In genomic region chr2:59178191-59178590, GRCm38 (mm10) we compare ENCODE assay signal across 11 mouse cellular contexts. TPM values are rescaled to one million over a fixed set of nuclear protein-coding genes. Genes with fewer than 3 reads are reported as not detected.
DNase-seq lines count a peak whose midpoint lies in the region; ATAC-seq lines count a peak whose summit lies in the region.
"Had no signal": no experiment of that assay in that cellular context is flagged by ENCODE, and none has a peak within 500 bp of the region (broad histone marks: within the 10 kb centered on the region; RNA-seq: fewer than 3 reads in every experiment).

No protein-coding gene starts in this region.

- no peak overlapping the region for H3K4me2 ChIP-seq in lung, embryonic 15.5 days
- H3K4me2 ChIP-seq in midbrain, embryonic 16.5 days (ENCODE audit: low read length): no peak overlapping the region
- H3K4me2 ChIP-seq: embryonic facial prominence, embryonic 15.5 days; liver, embryonic 13.5 days had no signal

- WGBS in lung, embryonic 15.5 days: 79% methylated on average over 8 of the region's 8 CpGs
- WGBS in midbrain, embryonic 16.5 days: 68% methylated on average over 8 of the region's 8 CpGs

- no peak overlapping the region for H3K4me3 ChIP-seq in lung, embryonic 15.5 days
- no peak overlapping the region for H3K4me3 ChIP-seq in midbrain, embryonic 16.5 days (ENCODE audit: low read depth, low read length)
- H3K4me3 ChIP-seq: embryonic facial prominence, embryonic 15.5 days; liver, embryonic 13.5 days had no signal

- H3K27ac ChIP-seq in lung, embryonic 15.5 days: 0 out of 2 replicates have a peak overlapping the region, but pooled peaks have one; percentile 38
- H3K27ac ChIP-seq in midbrain, embryonic 16.5 days (ENCODE audit: low read length): no peak overlapping the region
- H3K27ac ChIP-seq: embryonic facial prominence, embryonic 15.5 days; liver, embryonic 13.5 days had no signal

- ATAC-seq in lung, embryonic 15.5 days (ENCODE audit: borderline replicate concordance, extremely low read depth, low FRiP score, low TSS enrichment): no peak
- ATAC-seq in midbrain, embryonic 16.5 days: peak; percentile 62

- H3K36me3 ChIP-seq in lung, embryonic 15.5 days: no peaks in the 10 kb centered on the region
- H3K36me3 ChIP-seq in midbrain, embryonic 16.5 days (ENCODE audit: control insufficient read depth, insufficient read depth, low read length): no peaks in the 10 kb centered on the region
- H3K36me3 ChIP-seq: embryonic facial prominence, embryonic 15.5 days; liver, embryonic 13.5 days had no signal

- no peak overlapping the region for H3K9ac ChIP-seq in lung, embryonic 15.5 days
- H3K9ac ChIP-seq in midbrain, embryonic 16.5 days (ENCODE audit: low read depth, low read length): no peak overlapping the region
- H3K9ac ChIP-seq: embryonic facial prominence, embryonic 15.5 days; liver, embryonic 13.5 days had no signal

- H3K4me1 ChIP-seq in lung, embryonic 15.5 days: peaks cover 35% of the 10 kb centered on the region
- H3K4me1 ChIP-seq in midbrain, embryonic 16.5 days (ENCODE audit: control insufficient read depth, insufficient read depth, low read length): peaks cover 15% of the 10 kb centered on the region

- H3K27me3 ChIP-seq in lung, embryonic 15.5 days: no peaks in the 10 kb centered on the region
- no peaks in the 10 kb centered on the region for H3K27me3 ChIP-seq in midbrain, embryonic 16.5 days (ENCODE audit: control insufficient read depth, insufficient read depth, low read depth, low read length)
- H3K27me3 ChIP-seq: embryonic facial prominence, embryonic 15.5 days; liver, embryonic 13.5 days had no signal

- no peaks in the 10 kb centered on the region for H3K9me3 ChIP-seq in lung, embryonic 15.5 days
- H3K9me3 ChIP-seq in midbrain, embryonic 16.5 days (replicated peaks; ENCODE audit: control insufficient read depth, low read length, poor library complexity, severe bottlenecking): no peaks in the 10 kb centered on the region
- H3K9me3 ChIP-seq: embryonic facial prominence, embryonic 15.5 days; G1E; liver, embryonic 13.5 days had no signal

- peak; percentile 19 for DNase-seq in cerebellum, adult 9-11 months
- DNase-seq in cerebellum, postnatal 10 days: no peak
- no peak for DNase-seq in lung, adult 18-20 months
- peak; percentile 64 for DNase-seq in telencephalon, adult 2 months (ENCODE audit: low read depth, low spot score)
- no peak for DNase-seq in kidney, adult 9 months
- DNase-seq in spleen, postnatal 4 days (ENCODE audit: low spot score in 2 of 2): no peak
- DNase-seq: liver, embryonic 13.5 days had no signal

RNA-seq across cellular contexts. Expression of gene Pkp4, which starts 17.5 kb away (rescaled TPM):
- polyA plus RNA-seq in lung, embryonic 15.5 days (2015; fragmentation: Nextera tagmentation; extraction: Ambion mirVana): 28.3 and 30.8 TPM in 2 replicates
- polyA plus RNA-seq in midbrain, embryonic 16.5 days (2015; fragmentation: Nextera tagmentation; extraction: Ambion mirVana): 27.1 and 29.9 TPM in 2 replicates

RNA-seq across cellular contexts. Expression of gene Ccdc148, which starts 17.7 kb away (rescaled TPM):
- polyA plus RNA-seq in lung, embryonic 15.5 days (2015; fragmentation: Nextera tagmentation; extraction: Ambion mirVana): 1.6 and 2.0 TPM in 2 replicates
- 8.0 and 9.4 TPM in 2 replicates for polyA plus RNA-seq in midbrain, embryonic 16.5 days (2015; fragmentation: Nextera tagmentation; extraction: Ambion mirVana)
- polyA plus RNA-seq: G1E had no signal

Comparison
In these comparisons a context has a peak if more than half of its experiments do, and no peak if none do; other contexts are left out.
1. DNase-seq: peak in cerebellum, adult 9-11 months (single experiment) and telencephalon, adult 2 months (single experiment); none in cerebellum, postnatal 10 days (0 of 2), lung, adult 18-20 months (0 of 2), kidney, adult 9 months (single experiment) and spleen, postnatal 4 days (0 of 2).